Mouse (Mus musculus): ENCODE measurements around the gene Esx1.

Esx1 gene

DNA sequence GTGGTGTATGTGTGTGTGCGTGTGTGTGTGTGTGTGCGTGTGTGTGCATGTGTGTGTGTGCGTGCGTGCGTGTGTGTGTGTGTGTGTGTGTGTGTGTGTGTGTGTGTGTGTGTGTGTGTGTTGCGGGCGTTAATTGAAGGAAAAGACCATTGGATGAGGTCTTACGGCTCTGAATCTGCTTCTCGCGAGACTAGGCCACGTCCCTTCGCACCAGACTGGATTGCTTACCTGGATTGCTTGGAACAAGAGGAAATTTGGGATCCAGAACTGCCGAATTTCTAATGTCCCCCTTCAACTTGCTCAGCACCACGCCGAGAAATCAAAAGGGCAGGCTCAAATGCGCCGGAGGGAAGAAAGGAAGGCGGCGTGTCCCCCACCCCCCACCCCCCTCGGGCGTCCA lies at the start of gene Esx1:
Gene Esx1 (minus strand): TSS at position 366 of the 400 bp plus-strand sequence.
- no peak for DNase-seq (ENCODE audit: low read depth)

DNA sequence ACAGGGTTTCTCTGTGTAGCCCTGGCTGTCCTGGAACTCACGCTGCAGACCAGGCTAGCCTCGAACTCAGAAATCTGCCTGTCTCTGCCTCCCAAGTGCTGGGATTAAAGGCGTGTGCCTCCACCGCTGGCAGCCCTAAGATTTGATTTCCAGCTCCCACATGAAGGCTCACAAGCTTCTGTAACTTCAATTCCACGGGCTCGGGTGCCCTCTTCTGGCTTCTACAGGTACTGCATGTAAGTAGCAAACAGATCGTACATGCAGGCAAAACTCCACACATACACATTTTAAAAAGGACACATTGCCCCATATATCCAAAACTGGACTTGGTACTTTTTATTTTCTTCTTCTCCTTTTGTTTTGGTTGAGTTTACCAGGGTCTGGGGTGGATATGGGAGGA lies 48.1 kb upstream of the Esx1 start:
- no peak for DNase-seq (ENCODE audit: low read depth)

GRCm38 (mm10) chrX:137167658-137168057 lies 45.8 kb upstream of the Esx1 start:
- DNase-seq (ENCODE audit: low read depth), result no peak

GRCm38 (mm10) chrX:137165621-137166020 lies 43.7 kb upstream of the Esx1 start:
- DNase-seq (ENCODE audit: low read depth), result no peak

DNA sequence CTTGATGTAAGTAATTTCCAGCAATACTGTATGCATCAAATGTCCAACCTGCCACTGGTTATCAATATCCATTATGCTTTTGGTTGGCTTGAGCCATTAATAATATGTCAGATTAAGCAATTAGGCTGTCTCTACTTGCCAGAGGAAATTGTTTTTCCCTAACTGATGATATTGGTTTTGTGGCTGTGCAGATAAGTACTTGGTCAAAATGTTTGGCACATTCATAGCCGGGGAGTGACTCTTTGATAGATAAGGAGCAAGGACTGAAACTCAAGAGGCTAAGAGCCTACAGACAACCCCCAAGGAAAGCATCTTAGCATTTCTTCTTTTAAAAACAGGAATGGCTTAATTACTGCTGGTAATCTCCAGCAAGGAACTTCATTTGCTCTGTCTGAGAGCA lies 40.8 kb upstream of the Esx1 start:
- no peak for DNase-seq (ENCODE audit: low read depth)

DNA sequence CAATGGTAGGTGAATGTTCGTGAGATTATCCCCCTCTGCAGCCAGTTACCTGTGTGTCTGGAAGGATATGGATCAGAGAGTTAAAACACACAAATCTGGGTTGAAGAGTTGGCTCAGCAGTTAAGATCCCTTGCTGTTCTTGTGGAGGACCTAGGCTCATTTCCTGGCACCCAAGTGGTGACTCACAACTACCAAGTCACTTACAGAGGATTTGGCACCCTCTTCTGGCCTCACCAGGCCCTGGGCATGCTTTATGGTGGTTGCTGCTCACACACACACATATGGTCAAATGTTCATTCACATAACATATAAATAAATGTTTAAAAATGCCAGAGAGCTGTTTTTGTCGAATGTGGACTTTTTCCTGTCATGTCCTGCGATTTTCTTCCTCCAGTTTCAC lies 39.1 kb upstream of the Esx1 start:
- DNase-seq (ENCODE audit: low read depth), result no peak

DNA sequence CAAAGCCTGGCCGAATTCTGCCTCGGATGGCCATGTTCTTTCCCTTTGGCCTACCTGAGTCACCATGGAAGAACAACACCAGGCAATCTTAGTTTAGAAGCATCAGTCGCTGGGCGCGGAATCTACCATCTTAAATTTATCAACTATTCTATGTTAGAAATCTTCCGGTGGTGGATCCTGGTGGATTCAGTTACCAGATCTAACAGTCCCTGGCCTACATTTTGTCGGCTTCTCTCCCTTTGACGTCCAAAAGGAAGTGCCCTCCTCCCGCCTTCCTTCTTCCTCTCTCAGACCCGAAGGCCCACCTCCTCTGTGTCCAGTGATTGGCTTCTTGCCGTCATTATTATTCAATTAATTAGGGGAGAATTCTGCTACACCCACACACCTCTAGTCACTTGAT lies 27.2 kb upstream of the Esx1 start:
- no peak for DNase-seq (ENCODE audit: low read depth)

DNA sequence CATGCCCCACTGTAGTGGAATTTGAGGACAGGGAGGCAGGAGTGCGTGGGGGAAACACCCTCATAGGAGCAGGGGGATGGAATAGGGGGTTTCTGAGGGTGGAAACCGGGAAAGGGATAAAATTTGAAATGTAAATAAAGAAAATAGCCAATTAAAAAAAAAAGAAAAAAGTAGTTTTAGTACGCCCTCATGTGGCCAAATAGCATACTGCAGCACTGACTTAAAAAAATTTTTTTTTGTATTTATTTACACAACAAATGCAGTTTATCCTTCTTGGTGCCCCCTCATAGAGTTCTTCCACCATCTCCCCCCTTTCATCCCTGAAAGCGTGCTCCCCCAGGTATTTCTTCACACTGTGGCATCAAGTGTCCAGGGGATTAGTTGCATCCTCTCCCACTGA lies 22.8 kb upstream of the Esx1 start:
- DNase-seq (ENCODE audit: low read depth), result no peak

GRCm38 (mm10) chrX:137143726-137144125 lies 21.8 kb upstream of the Esx1 start:
- no peak for DNase-seq (ENCODE audit: low read depth)

DNA sequence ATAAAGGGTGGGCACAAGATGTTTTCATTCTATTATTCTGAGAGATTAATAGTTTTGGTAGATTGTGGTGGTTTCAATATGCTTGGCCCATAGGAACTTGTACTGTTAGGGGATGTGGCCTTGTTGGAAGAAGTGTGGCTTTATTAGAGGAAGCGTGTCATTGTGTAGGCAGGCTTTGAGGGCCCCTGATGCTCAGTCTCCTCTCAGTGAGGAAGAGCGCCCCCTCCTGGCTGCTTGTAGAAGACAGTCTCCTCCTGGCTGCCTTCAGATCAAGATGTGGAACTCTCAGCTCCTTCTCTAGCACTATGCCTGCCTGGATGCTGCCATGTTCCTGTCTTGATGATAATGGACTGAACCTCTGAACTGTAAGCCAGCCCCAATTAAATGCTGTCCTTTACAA lies 20.7 kb upstream of the Esx1 start:
- no peak for DNase-seq (ENCODE audit: low read depth)

- DNase-seq (ENCODE audit: low read depth), result peak; percentile 60
These were observed 19.8 kb upstream of the Esx1 start for GRCm38 (mm10) chrX:137141669-137142068.

- DNase-seq (ENCODE audit: low read depth), result no peak
These were observed 5.7 kb upstream of the Esx1 start for GRCm38 (mm10) chrX:137127542-137127941.

DNA sequence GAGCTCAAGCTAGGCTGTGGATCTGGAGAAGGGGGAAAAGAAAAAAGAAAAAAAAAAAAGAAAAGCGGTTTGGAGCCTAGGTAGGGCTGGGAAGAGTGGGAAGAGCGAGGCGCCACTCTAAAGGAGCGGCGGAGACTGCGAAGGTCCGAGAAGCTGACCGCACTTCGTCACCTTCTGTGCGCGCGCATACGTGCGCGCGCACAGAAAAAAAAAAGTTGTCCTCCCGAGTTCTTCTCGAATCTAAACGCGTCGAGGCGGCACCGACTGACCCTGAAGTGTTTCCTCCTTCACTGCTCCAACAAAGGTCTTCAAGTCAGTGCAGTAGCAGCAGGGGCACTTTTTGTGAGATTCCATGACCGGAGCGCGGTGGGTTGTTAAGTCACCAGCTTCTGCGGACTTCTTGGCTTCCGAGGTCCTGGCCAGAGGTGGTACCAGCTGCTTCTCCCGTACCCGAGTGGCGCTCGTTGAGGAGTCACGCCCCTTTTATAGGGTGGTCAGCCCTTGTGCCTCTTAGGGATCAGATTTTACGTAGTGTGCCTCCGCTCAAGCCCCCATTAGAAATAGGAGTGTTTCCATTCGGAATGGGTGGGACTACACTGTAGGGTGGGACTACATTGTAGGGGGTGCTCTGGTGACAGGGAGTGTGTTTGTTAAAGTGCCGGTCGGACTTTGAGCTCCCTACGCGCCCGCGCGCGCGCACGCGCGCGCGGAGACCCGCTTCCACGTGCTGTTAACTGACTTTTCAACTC lies 2.0 kb downstream of the Esx1 start:
- no peak for DNase-seq (ENCODE audit: low read depth)

- peak; percentile 34 for DNase-seq (ENCODE audit: low read depth)
These were observed 3.7 kb downstream of the Esx1 start for GRCm38 (mm10) chrX:137118097-137118746.

GRCm38 (mm10) chrX:137106498-137106897 lies 15.4 kb downstream of the Esx1 start:
- DNase-seq (ENCODE audit: low read depth), result no peak

DNA sequence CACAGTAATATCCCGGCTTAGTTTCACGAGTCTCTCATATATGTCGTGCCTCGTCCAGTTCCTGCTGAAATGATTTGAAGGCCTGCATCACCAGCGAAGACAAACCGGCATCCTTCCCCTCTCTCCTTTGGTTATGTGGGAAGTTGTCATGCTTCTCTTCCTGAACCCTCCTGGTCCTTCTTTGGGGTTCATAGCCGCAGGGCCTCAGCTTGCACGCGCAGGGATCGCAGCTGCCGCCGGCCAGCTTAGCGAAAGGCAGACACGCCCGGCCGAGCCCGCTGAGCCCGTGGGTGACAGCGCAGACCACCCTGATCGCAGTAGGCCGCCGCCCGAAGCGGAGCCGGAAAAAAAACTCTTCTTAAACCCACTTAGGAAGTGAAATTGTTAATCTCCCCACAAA lies 17.4 kb downstream of the Esx1 start:
- DNase-seq (ENCODE audit: low read depth), result no peak

All from c-Kit-positive CD71-negative TER-119-negative erythroid progenitor cells, embryonic 14.5 days (primary cell).